Mouse (Mus musculus) kidney, embryonic 16.5 days (tissue): ENCODE results near the gene Ndufa11. TPM values are rescaled to one million over a fixed set of nuclear protein-coding genes. Genes with fewer than 3 reads are reported as not detected.

Experiments used
- ATAC-seq: fragments of 200-750 bp; cut with Nextera tagmentation; 2 replicates; pipeline ENCODE4 v1.8.0; 2017; ENCODE audit warnings: moderate TSS enrichment; ENCODE audit not compliant: low FRiP score, low TSS enrichment
- H3K27ac ChIP-seq: fragments of 300-500 bp; sonication (generic); 2 replicates; pipeline ENCODE4 v1.5.1; 2014; ENCODE audit warnings: low read length
- H3K27me3 ChIP-seq: fragments of 300-500 bp; sonication (generic); 2 replicates; pipeline ENCODE4 v1.6.1; 2014; ENCODE audit warnings: low read length, control low read depth, mixed read lengths; ENCODE audit not compliant: insufficient read depth
- H3K36me3 ChIP-seq: fragments of 300-500 bp; sonication (generic); 2 replicates; pipeline ENCODE4 v1.6.1; 2014; ENCODE audit warnings: low read length, control low read depth, mixed read lengths; ENCODE audit not compliant: insufficient read depth
- H3K4me1 ChIP-seq: fragments of 300-500 bp; sonication (generic); 2 replicates; pipeline ENCODE4 v1.6.1; 2014; ENCODE audit warnings: low read length, control low read depth, mixed read lengths; ENCODE audit not compliant: insufficient read depth
- H3K4me2 ChIP-seq: fragments of 300-500 bp; sonication (generic); replicated peaks from 2 replicates; pipeline ENCODE4 v1.6.1; 2014; ENCODE audit warnings: low read depth, low read length
- H3K4me3 ChIP-seq: fragments of 300-500 bp; sonication (generic); 2 replicates; pipeline ENCODE4 v1.5.1; 2014; ENCODE audit warnings: mild to moderate bottlenecking, low read length
- H3K9ac ChIP-seq: fragments of 300-500 bp; sonication (generic); replicated peaks from 2 replicates; pipeline ENCODE4 v1.6.1; 2014; ENCODE audit warnings: low read length
- H3K9me3 ChIP-seq: fragments of 300-500 bp; sonication (generic); 2 replicates; pipeline ENCODE4 v1.6.1; 2016; ENCODE audit warnings: low read length, control low read depth
- WGBS: fragments of 180-500 bp; shearing (Covaris S2); extraction: QIAGEN DNeasy Blood & Tissue Kit; methylation state at CpG from one replicate; pipeline ENCODE4 v1.1.7; 2014; 5-methylcytosine and 5-hydroxymethylcytosine counted together
- polyA plus RNA-seq: library from polyadenylated mRNA; unstranded; fragments of >200 nt; fragmentation: Nextera tagmentation; extraction: Ambion mirVana; gene quantifications from 2 replicates; pipeline ENCODE4 v1.2.1, GENCODE M21; 2015

Ndufa11 gene
- polyA plus RNA-seq, 1 experiment from 2014 or later: 501 TPM

DNA sequence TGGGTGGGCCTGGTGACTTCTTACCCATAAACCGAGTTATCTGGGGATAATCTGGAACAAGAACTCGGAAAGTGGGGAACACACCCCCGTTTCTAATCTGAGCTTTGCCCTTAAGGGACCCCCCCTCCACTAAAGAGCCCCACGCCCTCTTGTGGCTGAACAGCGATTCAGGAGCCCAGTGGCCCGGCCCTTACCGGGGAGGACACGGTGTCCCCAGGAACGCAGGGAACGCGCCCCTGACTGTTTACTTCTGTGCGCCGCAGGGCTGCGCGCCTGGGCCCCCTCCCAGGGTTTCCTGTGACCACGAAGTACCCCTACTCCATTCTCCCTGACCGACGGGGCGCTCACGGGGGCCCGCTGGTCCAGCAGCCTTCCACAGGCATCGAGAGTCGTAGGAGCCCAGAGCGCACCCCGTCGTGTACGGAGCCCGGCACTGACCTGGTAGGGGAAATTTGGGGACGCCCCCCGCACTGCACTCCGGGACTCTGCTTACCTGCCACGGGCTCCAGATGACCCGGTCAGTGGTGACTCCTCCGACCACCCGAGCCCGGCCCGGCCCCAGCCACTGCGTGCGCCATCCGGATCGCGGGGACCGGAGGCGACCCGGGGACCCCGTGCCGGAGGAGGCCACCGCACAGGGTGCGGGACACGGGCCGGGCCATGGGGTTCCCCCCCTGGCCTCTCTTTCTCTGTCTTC lies 39.3 kb downstream of the Ndufa11 start:
- Histone ChIP-seq H3K27me3 (peaks cover 53% of the 10 kb centered on the region), H3K27ac (no peak overlapping the region), H3K9me3 (no peaks in the 10 kb centered on the region), H3K4me3 (peak overlapping the region; percentile 59), H3K36me3 (no peaks in the 10 kb centered on the region), H3K4me1 (peaks cover 24% of the 10 kb centered on the region), H3K9ac (peak overlapping the region; percentile 71), H3K4me2 (peak overlapping the region; percentile 100)
- peak; percentile 32 for ATAC-seq
- 1% methylated on average over 51 of the region's 51 CpGs for WGBS

DNA sequence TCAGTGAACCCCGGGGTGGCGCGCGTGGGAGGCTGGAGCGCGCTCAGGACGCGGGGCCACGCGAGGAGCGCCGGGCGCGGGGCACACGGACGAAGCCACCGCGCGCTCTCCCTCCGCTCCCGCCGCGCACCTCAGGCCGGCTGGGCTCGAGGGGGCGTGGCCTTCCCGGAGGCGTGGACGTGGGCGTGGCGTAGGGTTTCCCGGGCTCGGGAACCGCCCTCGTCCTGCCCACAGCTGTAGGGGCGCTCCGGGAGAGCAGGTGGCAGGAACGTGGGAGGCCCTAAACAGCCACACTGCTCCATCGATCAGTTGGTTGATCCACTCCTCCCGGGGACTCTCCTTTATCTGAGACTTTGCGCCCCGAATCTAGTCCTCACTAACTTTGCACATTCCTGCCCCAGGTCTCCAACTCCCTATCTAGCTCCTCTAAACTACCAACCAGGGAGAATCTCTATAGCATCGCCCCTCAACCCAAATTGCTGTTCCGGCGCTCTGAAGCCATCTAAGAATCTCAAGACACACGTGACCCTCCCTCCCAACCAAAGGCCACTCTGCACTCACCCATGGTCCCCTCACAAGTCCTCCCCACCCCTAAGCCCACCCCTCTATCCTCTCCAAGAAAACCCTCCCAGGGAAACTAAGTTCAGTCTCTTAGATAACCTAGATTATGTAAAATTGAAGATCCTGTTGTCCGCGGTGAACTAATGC lies 40.0 kb downstream of the Ndufa11 start, which contains the start of gene Nrtn:
Nrtn (minus strand) TSS at position 115 of the 708 bp plus-strand sequence.
- Histone ChIP-seq H3K4me1 (peaks cover 29% of the 10 kb centered on the region), H3K36me3 (no peaks in the 10 kb centered on the region), H3K9me3 (no peaks in the 10 kb centered on the region), H3K4me2 (peak within 1 kb of the TSS; percentile 100), H3K4me3 (peak within 1 kb of the TSS; percentile 59), H3K27ac (peak within 1 kb of the TSS; percentile 1; the same call in 1 of the 2 replicates), H3K9ac (peak within 1 kb of the TSS; percentile 71), H3K27me3 (peaks cover 46% of the 10 kb centered on the region)
- ATAC-seq: peak; percentile 67
- under 1% methylated on average over 46 of the region's 48 CpGs for WGBS

- Histone ChIP-seq H3K9me3 (no peaks in the 10 kb centered on the region), H3K27me3 (peaks cover 41% of the 10 kb centered on the region), H3K4me1 (peaks cover 34% of the 10 kb centered on the region), H3K36me3 (no peaks in the 10 kb centered on the region), H3K4me2 (peak overlapping the region; percentile 100), H3K9ac (0 out of 2 replicates have a peak overlapping the region, but pooled peaks have one; percentile 2), H3K27ac (peak overlapping the region; percentile 1; the same call in 1 of the 2 replicates), H3K4me3 (peak overlapping the region; percentile 59; the same call in 1 of the 2 replicates)
- ATAC-seq: no peak
- 4% methylated on average over 12 of the region's 12 CpGs for WGBS
Measured at GRCm38 (mm10) chr17:56758132-56758531, 40.6 kb downstream of the Ndufa11 start.

- Histone ChIP-seq H3K9ac (no peak overlapping the region), H3K4me1 (peaks cover 38% of the 10 kb centered on the region), H3K9me3 (no peaks in the 10 kb centered on the region), H3K36me3 (no peaks in the 10 kb centered on the region), H3K27me3 (peaks cover 30% of the 10 kb centered on the region), H3K4me3 (no peak overlapping the region), H3K27ac (no peak overlapping the region), H3K4me2 (no peak overlapping the region)
- 27% methylated on average over 7 of the region's 7 CpGs for WGBS
- no peak for ATAC-seq
Measured at GRCm38 (mm10) chr17:56759261-56759660, 41.7 kb downstream of the Ndufa11 start.

- Histone ChIP-seq H3K27me3 (peaks cover 12% of the 10 kb centered on the region), H3K4me3 (no peak overlapping the region), H3K4me2 (no peak overlapping the region), H3K27ac (no peak overlapping the region), H3K9ac (no peak overlapping the region), H3K36me3 (no peaks in the 10 kb centered on the region), H3K4me1 (peaks cover 41% of the 10 kb centered on the region), H3K9me3 (no peaks in the 10 kb centered on the region)
- 65% methylated on average over 3 of the region's 3 CpGs for WGBS
- ATAC-seq: no peak
Measured at GRCm38 (mm10) chr17:56761077-56761476, 43.5 kb downstream of the Ndufa11 start.

- H3K27ac ChIP-seq: peak overlapping the region; percentile 85
- no peaks in the 10 kb centered on the region for H3K9me3 ChIP-seq
- H3K27me3 ChIP-seq: peaks cover 2% of the 10 kb centered on the region; the same call in 1 of the 2 replicates
- peak overlapping the region; percentile 53 for H3K4me3 ChIP-seq
- H3K4me2 ChIP-seq: peak overlapping the region; percentile 73
- H3K36me3 ChIP-seq: 0 out of 2 replicates have a peak, but pooled peaks cover 3% of the 10 kb centered on the region
- ATAC-seq: peak; percentile 19; the same call in 1 of the 2 replicates
- H3K4me1 ChIP-seq: peaks cover 35% of the 10 kb centered on the region
- peak overlapping the region; percentile 70 for H3K9ac ChIP-seq
- 0% methylated on average over 26 of the region's 28 CpGs for WGBS
Measured at GRCm38 (mm10) chr17:56761991-56762410, 44.4 kb downstream of the Ndufa11 start.

DNA sequence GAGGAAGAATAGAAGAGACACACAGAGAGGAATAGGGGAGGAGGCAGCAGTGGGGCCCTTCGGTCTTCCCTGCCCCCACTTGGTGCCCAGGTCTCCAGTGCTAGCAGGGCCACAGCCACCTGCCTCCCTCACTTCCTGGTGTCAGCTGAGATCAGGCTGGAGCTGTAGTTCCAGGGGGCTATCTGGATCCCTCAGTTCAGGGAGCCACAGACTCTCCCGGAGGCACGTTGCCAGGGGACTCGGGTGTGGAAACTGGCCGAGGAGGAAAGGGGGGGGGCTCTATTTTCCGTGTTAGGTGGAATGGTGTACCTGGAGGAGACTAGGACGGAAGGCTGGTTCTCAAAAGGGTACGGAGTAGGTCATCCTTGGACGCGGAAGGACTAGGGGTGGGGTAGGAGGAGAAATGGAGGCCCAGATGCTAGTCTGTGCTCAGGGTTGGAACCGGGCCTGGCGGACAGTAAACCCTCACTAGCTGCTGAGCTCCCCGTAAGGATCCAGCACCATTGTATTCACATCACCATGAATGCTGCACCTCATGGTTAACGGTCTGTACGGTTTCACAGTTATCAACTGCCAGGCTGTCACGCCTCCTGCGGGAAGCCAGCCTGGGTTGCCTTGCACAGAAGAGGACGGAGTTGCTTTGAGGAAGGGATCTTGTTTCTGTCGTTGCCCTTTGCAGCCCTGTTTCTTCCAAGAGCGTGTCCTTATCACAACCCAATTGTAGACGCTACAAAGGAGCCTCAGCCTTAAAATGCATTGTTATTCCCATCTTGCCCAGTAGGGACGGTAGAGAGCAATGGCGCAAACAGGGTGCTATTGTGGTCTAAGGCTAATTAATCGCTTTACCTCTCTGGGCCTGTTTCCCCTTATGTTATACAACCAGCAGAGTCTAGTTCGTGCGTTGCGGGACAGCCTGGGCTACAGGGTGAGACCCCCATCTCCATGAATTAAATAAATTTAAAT lies 45.5 kb downstream of the Ndufa11 start:
- Histone ChIP-seq H3K4me2 (no peak overlapping the region), H3K36me3 (peaks cover 12% of the 10 kb centered on the region), H3K9ac (no peak overlapping the region), H3K9me3 (no peaks in the 10 kb centered on the region), H3K27me3 (no peaks in the 10 kb centered on the region), H3K27ac (peak overlapping the region; percentile 85; the same call in 1 of the 2 replicates), H3K4me1 (peaks cover 26% of the 10 kb centered on the region), H3K4me3 (no peak overlapping the region)
- no peak for ATAC-seq
- 53% methylated on average over 27 of the region's 27 CpGs for WGBS

- Histone ChIP-seq H3K4me3 (peak overlapping the region; percentile 72), H3K9me3 (no peaks in the 10 kb centered on the region), H3K4me1 (peaks cover 26% of the 10 kb centered on the region), H3K9ac (peak overlapping the region; percentile 80), H3K27me3 (no peaks in the 10 kb centered on the region), H3K27ac (peak overlapping the region; percentile 96; the same call in 1 of the 2 replicates), H3K36me3 (peaks cover 19% of the 10 kb centered on the region), H3K4me2 (peak overlapping the region; percentile 75)
- 74% methylated on average over 8 of the region's 8 CpGs for WGBS
- no peak for ATAC-seq
Measured at GRCm38 (mm10) chr17:56763741-56764250, 46.2 kb downstream of the Ndufa11 start.
